Mouse (Mus musculus) testis, adult 2 months (tissue): Measurements from ENCODE around the gene Hdhd3.

ENCODE experiments used
- CTCF ChIP-seq: fragments of 200-500 bp; IDR thresholded peaks from 2 replicates; pipeline ENCODE4 v1.5.1; 2012; ENCODE audit warnings: low read depth, mild to moderate bottlenecking, inconsistent platforms, low read length, moderate library complexity; ENCODE audit not compliant: control insufficient read depth, insufficient read depth, insufficient replicate concordance
- POLR2A ChIP-seq: fragments of 200-500 bp; IDR thresholded peaks from 2 replicates; pipeline ENCODE4 v1.6.1; 2012; ENCODE audit warnings: low read depth, mild to moderate bottlenecking, inconsistent platforms, low read length, moderate library complexity; ENCODE audit not compliant: control insufficient read depth

GRCm38 (mm10) chr4:62506798-62507197 lies 3.5 kb upstream of the Hdhd3 start:
- TF ChIP-seq POLR2A (no peak), CTCF (no peak; the same call in 1 of the 2 replicates)
